ENCODE assay signal across 20 mouse cellular contexts in genomic region chr12:25142251-25142650, GRCm38 (mm10). TPM values are rescaled to one million over a fixed set of nuclear protein-coding genes. Genes with fewer than 3 reads are reported as not detected.
DNase-seq lines count a peak whose midpoint lies in the region; ATAC-seq and TF ChIP-seq lines count a peak whose summit lies in the region.
"Had no signal": no experiment of that assay in that cellular context is flagged by ENCODE, and none has a peak within 500 bp of the region (broad histone marks: within the 10 kb centered on the region; RNA-seq: fewer than 3 reads in every experiment).

No protein-coding gene starts in this region.

- no peaks in the 10 kb centered on the region for H3K9me3 ChIP-seq in liver, embryonic 12.5 days (replicated peaks)
- H3K9me3 ChIP-seq in midbrain, embryonic 10.5 days (replicated peaks): no peaks in the 10 kb centered on the region
- no peaks in the 10 kb centered on the region for H3K9me3 ChIP-seq in midbrain, embryonic 14.5 days (ENCODE audit: control insufficient read depth, low read length)
- H3K9me3 ChIP-seq in kidney, embryonic 16.5 days (ENCODE audit: low read length): no peaks in the 10 kb centered on the region
- H3K9me3 ChIP-seq: embryonic facial prominence, embryonic 13.5 days; forebrain, embryonic 13.5 days; heart, embryonic 15.5 days; hindbrain, embryonic 15.5 days had no signal

- no peak for TF ChIP-seq POLR2A in liver, adult 2 months (IDR thresholded peaks at IDR 0.05; ENCODE audit: extremely low read depth, insufficient read depth, low read length)

- peaks cover 42% of the 10 kb centered on the region for H3K4me1 ChIP-seq in liver, adult 2 months (ENCODE audit: control insufficient read depth, insufficient read depth, low read length)
- no peaks in the 10 kb centered on the region; the same call in 1 of the 2 replicates for H3K4me1 ChIP-seq in liver, embryonic 12.5 days
- H3K4me1 ChIP-seq in midbrain, embryonic 10.5 days: peaks cover 17% of the 10 kb centered on the region
- no peaks in the 10 kb centered on the region for H3K4me1 ChIP-seq in midbrain, embryonic 14.5 days (ENCODE audit: control insufficient read depth, insufficient read depth, low read length)
- H3K4me1 ChIP-seq in kidney, embryonic 16.5 days (ENCODE audit: insufficient read depth, low read length): peaks cover 14% of the 10 kb centered on the region
- H3K4me1 ChIP-seq: embryonic facial prominence, embryonic 13.5 days; heart, embryonic 15.5 days; hindbrain, embryonic 15.5 days had no signal

- WGBS in liver, adult 2 months: 44% methylated on average over 7 of the region's 7 CpGs
- WGBS in liver, embryonic 12.5 days (ENCODE audit: insufficient replicate concordance): 39% methylated on average over 7 of the region's 7 CpGs
- WGBS in midbrain, embryonic 10.5 days: 80% methylated on average over 7 of the region's 7 CpGs
- WGBS in midbrain, embryonic 14.5 days: 70% methylated on average over 7 of the region's 7 CpGs
- 81% methylated on average over 7 of the region's 7 CpGs for WGBS in kidney, embryonic 16.5 days

- H3K27ac ChIP-seq in liver, adult 2 months (replicated peaks; ENCODE audit: insufficient read depth, low read depth, low read length): peak overlapping the region; percentile 95
- H3K27ac ChIP-seq in liver, embryonic 12.5 days: no peak overlapping the region
- peak overlapping the region; percentile 49; the same call in 1 of the 2 replicates for H3K27ac ChIP-seq in midbrain, embryonic 10.5 days (replicated peaks)
- no peak overlapping the region for H3K27ac ChIP-seq in midbrain, embryonic 14.5 days (replicated peaks; ENCODE audit: low read depth, low read length)
- no peak overlapping the region for H3K27ac ChIP-seq in kidney, embryonic 16.5 days (ENCODE audit: low read length)
- H3K27ac ChIP-seq: embryonic facial prominence, embryonic 13.5 days; forebrain, embryonic 13.5 days; heart, embryonic 15.5 days; hindbrain, embryonic 15.5 days had no signal

- no peak for DNase-seq in liver, adult 2 months (ENCODE audit: extremely low read depth, low read depth, low spot score)
- no peak for DNase-seq in midbrain, embryonic 10.5 days (ENCODE audit: low spot score)
- DNase-seq in midbrain, embryonic 14.5 days: no peak
- DNase-seq in cerebellum, adult 11-12 months: no peak
- DNase-seq: adrenal gland, postnatal 25 days; cerebellum, adult 2 months; gastrocnemius, postnatal 36 days; heart, adult 18-20 months; heart, postnatal 14 days had no signal

- H3K4me3 ChIP-seq in liver, adult 2 months (ENCODE audit: insufficient read depth, low read depth, low read length): no peak overlapping the region
- no peak overlapping the region for H3K4me3 ChIP-seq in liver, embryonic 12.5 days
- no peak overlapping the region for H3K4me3 ChIP-seq in midbrain, embryonic 10.5 days
- H3K4me3 ChIP-seq in midbrain, embryonic 14.5 days (replicated peaks; ENCODE audit: low read depth, low read length): no peak overlapping the region
- H3K4me3 ChIP-seq in kidney, embryonic 16.5 days (ENCODE audit: low read length): no peak overlapping the region
- H3K4me3 ChIP-seq: embryonic facial prominence, embryonic 13.5 days; forebrain, embryonic 13.5 days; heart, embryonic 15.5 days; hindbrain, embryonic 15.5 days had no signal

- no peak for ATAC-seq in liver, embryonic 12.5 days
- ATAC-seq in midbrain, embryonic 14.5 days (ENCODE audit: low FRiP score, low TSS enrichment): no peak
- ATAC-seq in megakaryocyte progenitor cell, adult 5-6 weeks (replicated peaks; ENCODE audit: poor library complexity): peak; percentile 80
- ATAC-seq in kidney, embryonic 16.5 days (ENCODE audit: low FRiP score, low TSS enrichment): no peak
- ATAC-seq: activated CD4-positive, CD25-positive, alpha-beta regulatory T cell, adult 4 months; forebrain, embryonic 13.5 days; Patski had no signal

- no peaks in the 10 kb centered on the region for H3K36me3 ChIP-seq in liver, adult 2 months (ENCODE audit: control insufficient read depth, insufficient read depth, low read length)
- no peaks in the 10 kb centered on the region for H3K36me3 ChIP-seq in liver, embryonic 12.5 days
- H3K36me3 ChIP-seq in midbrain, embryonic 10.5 days: no peaks in the 10 kb centered on the region
- H3K36me3 ChIP-seq in midbrain, embryonic 14.5 days (ENCODE audit: control insufficient read depth, insufficient read depth, low read length): no peaks in the 10 kb centered on the region
- H3K36me3 ChIP-seq in kidney, embryonic 16.5 days (ENCODE audit: insufficient read depth, low read length): no peaks in the 10 kb centered on the region
- H3K36me3 ChIP-seq: embryonic facial prominence, embryonic 13.5 days; heart, embryonic 15.5 days; hindbrain, embryonic 15.5 days had no signal

- no peak overlapping the region for H3K4me2 ChIP-seq in liver, embryonic 12.5 days
- H3K4me2 ChIP-seq in midbrain, embryonic 14.5 days (ENCODE audit: low read length): no peak overlapping the region
- no peak overlapping the region for H3K4me2 ChIP-seq in kidney, embryonic 16.5 days (replicated peaks; ENCODE audit: low read depth, low read length)
- H3K4me2 ChIP-seq: embryonic facial prominence, embryonic 13.5 days; forebrain, embryonic 13.5 days; heart, embryonic 11.5 days; heart, embryonic 15.5 days; hindbrain, embryonic 15.5 days had no signal

- 0 out of 2 replicates have a peak overlapping the region, but pooled peaks have one; percentile 6 for H3K9ac ChIP-seq in liver, adult 2 months (ENCODE audit: low read depth, low read length)
- no peak overlapping the region for H3K9ac ChIP-seq in liver, embryonic 12.5 days
- no peak overlapping the region for H3K9ac ChIP-seq in midbrain, embryonic 14.5 days (replicated peaks; ENCODE audit: low read length)
- no peak overlapping the region for H3K9ac ChIP-seq in kidney, embryonic 16.5 days (replicated peaks; ENCODE audit: low read length)
- H3K9ac ChIP-seq: embryonic facial prominence, embryonic 13.5 days; forebrain, embryonic 13.5 days; heart, embryonic 15.5 days; hindbrain, embryonic 15.5 days had no signal

- no peak for TF ChIP-seq CTCF in liver, adult 2 months (IDR thresholded peaks at IDR 0.05; ENCODE audit: low read depth, low read length)

- H3K79me2 ChIP-seq in liver, adult 2 months (ENCODE audit: control insufficient read depth, insufficient read depth, low read length): no peaks in the 10 kb centered on the region

- H3K27me3 ChIP-seq in liver, adult 2 months (ENCODE audit: control insufficient read depth, insufficient read depth, low read length): no peaks in the 10 kb centered on the region
- H3K27me3 ChIP-seq in liver, embryonic 12.5 days (replicated peaks): no peaks in the 10 kb centered on the region
- 0 out of 2 replicates have a peak, but pooled peaks cover 5% of the 10 kb centered on the region for H3K27me3 ChIP-seq in midbrain, embryonic 10.5 days (ENCODE audit: low read depth, poor library complexity, severe bottlenecking)
- H3K27me3 ChIP-seq in midbrain, embryonic 14.5 days (ENCODE audit: control insufficient read depth, insufficient read depth, low read length): no peaks in the 10 kb centered on the region
- no peaks in the 10 kb centered on the region for H3K27me3 ChIP-seq in kidney, embryonic 16.5 days (ENCODE audit: insufficient read depth, low read length)
- H3K27me3 ChIP-seq: CH12.LX; embryonic facial prominence, embryonic 13.5 days; forebrain, embryonic 13.5 days; hindbrain, embryonic 15.5 days; Patski had no signal

RNA-seq across cellular contexts. Expression of gene Id2, which starts 45.3 kb away (rescaled TPM):
- 81.9 and 156 TPM in 2 replicates for total RNA-seq in liver, adult 2 months (2014; rRNA removed)
- 172 and 199 TPM in 2 replicates for polyA plus RNA-seq in liver, adult 2 months (2012; rRNA removed)
- polyA plus RNA-seq in liver, embryonic 12.5 days (2016; fragmentation: Nextera tagmentation; extraction: Ambion mirVana): 111 and 112 TPM in 2 replicates
- polyA plus RNA-seq in midbrain, embryonic 10.5 days (2016; fragmentation: Nextera tagmentation; extraction: Ambion mirVana): 303 and 332 TPM in 2 replicates
- polyA plus RNA-seq in midbrain, embryonic 14.5 days (2014; fragmentation: Nextera tagmentation; extraction: Ambion mirVana): 257 and 299 TPM in 2 replicates
- 21.8 and 32.4 TPM in 2 replicates for total RNA-seq in megakaryocyte progenitor cell, adult 5-6 weeks (2015)
- total RNA-seq in megakaryocyte progenitor cell, adult 5-6 weeks (2017): 8.3 and 15.5 TPM in 2 replicates
- polyA plus RNA-seq in kidney, embryonic 16.5 days (2015; fragmentation: Nextera tagmentation; extraction: Ambion mirVana): 474 and 534 TPM in 2 replicates

Comparison
In these comparisons a context has a peak if more than half of its experiments do, and no peak if none do; other contexts are left out.
1. H3K27ac ChIP-seq: peak in liver, adult 2 months (single experiment) and midbrain, embryonic 10.5 days (single experiment); none in liver, embryonic 12.5 days (single experiment), midbrain, embryonic 14.5 days (single experiment) and kidney, embryonic 16.5 days (single experiment).